Mouse (Mus musculus) cerebral cortex, adult 2 months (tissue): Measurements from ENCODE around the gene 1700037H04Rik.

Experiments used
- WGBS: fragments of 180-500 bp; shearing (Covaris S2); methylation state at CpG from one replicate; pipeline ENCODE4 v1.1.7; 2018; 5-methylcytosine and 5-hydroxymethylcytosine counted together

The 1700037H04Rik gene

DNA sequence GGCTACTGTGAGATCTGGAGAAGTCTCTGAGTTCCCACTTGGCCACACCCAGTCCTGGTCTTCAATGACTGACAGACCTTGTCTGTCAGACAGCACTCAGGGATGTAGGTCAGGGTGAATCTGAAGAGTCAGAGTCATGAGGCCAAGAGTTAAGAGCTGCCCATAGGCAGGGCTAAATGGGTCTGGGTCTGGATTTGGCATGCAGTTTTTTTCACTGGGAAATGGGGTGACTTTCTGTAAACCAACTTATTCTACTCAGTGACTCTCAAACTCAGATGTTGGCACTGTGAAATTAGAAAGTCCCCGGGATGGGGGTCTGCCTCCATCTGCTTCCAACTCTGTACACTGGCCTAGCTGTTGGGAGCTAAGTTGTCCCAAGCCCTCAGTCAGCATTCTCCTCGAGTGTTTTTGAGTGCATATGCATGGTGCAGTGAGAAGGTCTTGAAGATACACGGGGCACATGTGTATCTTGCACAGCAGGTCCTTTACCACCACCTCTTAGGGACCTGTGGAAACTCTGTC lies 31.2 kb downstream of the 1700037H04Rik start:
- WGBS = 76% methylated on average over 3 of the region's 3 CpGs

DNA sequence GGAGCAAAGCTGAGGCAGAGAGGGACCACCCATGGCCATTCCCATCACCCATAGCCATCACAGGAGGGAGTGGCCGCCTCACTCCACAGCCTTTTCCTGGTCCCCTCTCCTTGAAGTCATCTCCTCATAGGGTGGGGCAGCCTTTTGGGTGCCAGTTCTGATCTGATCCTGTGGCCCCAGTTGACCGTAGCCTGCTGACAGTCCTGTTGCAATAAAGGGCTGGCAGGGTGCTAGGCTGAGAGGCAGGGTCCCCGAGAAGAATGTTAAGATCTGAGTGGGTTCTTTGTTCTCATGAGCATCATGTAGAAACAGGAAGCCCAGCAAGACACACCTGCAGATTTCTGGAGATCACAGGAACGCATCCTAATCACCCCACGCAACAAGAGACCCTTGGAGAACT lies 31.7 kb downstream of the 1700037H04Rik start:
- 88% methylated on average over 5 of the region's 5 CpGs for WGBS

GRCm38 (mm10) chr2:131127161-131127730 lies 32.6 kb downstream of the 1700037H04Rik start, which contains the start of gene Hspa12b:
TSS of gene Hspa12b (plus strand) at chr2:131127280.
- 13% methylated on average over 28 of the region's 28 CpGs for WGBS

GRCm38 (mm10) chr2:131125964-131126815 lies 33.7 kb downstream of the 1700037H04Rik start:
- WGBS = 75% methylated on average over 9 of the region's 9 CpGs

DNA sequence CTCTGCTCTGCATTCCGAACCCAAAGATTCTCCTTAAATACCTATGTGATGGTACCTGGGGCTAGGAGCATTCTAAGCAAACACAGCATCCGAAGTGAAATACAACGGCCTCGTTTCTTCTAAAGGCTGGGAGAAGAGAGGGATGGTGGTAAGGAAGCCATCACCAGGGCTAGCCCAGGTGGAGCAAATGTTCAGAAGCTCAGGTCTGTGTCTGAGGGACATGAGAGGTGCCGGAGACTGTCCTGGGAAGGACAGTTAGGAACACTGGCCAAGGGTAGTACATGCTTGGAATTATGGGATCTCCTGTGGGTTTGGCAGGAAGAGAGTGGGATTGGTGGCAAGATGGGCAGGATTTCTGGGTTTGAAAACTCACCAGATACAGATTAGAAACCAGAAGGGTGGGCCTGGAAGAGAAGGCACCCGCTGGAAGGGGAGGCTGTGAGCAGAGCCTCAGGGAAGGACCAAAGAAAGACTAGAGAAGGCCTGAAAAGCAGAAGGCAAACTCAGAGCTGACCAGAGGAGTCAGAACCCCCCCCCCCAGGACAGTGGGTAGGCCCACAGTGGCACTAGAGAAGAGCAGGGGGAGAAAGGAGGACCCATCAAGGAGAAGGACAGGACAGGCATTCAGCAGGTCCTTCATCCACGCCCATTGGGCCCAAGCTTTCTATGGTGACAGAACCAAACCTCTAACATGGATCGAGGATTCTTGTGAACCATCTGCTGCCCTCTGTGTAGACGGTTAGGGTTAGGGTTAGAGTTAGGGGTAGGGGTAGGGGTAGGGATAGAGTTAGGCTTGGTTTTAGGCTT lies 34.5 kb downstream of the 1700037H04Rik start:
- WGBS = 96% methylated on average over 9 of the region's 9 CpGs

GRCm38 (mm10) chr2:131124166-131124565 lies 35.7 kb downstream of the 1700037H04Rik start:
- 67% methylated on average over 3 of the region's 3 CpGs for WGBS

DNA sequence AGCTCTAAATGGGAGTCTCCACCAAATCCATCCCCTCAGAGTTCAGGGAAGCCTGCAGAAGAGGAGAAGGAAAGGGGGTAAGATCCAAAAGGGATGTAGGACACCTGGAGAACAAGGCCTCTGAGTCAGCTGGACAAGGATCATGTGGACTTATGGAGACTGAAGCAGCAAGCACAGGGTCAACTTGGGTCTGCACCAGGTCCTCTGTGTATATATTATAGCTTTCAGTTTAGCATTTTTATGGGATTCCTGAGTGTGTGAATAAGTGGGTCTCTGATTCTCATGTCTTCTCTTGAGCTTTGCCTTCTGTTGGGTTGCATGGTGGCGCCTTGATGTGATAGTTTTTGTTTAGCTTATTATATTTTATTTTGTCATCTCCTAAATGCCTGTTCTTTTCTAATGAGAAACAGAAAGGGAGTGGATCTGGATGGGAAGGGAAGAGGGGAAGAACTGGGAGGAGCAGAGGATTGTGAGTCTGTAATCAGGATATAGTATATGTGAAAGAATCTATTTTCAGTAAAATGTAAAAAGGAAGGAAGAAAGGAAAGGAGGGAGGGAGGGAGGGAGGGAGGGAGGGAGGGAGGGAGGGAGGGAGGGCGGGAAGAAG lies 40.8 kb downstream of the 1700037H04Rik start:
- 91% methylated on average over 2 of the region's 2 CpGs for WGBS

DNA sequence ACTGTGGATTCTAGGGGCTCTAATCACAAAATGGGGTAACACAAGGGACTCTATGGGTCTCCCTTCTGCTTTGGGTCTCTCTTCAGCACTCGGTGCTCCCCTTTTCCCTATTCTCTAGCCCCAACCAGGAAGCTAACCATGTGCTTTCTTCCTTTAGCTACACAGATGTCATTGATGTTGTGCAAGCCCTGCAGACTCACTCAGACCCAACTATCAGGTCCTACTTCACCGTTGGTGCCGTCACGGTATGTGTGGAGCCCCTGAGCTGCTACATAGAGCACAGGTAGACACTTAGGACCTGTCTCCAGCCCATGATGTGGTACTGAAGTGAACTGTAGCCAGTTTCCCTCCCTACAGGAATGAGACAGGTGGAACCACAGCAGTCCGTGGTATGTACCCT lies 53.9 kb downstream of the 1700037H04Rik start:
- 94% methylated on average over 5 of the region's 5 CpGs for WGBS

DNA sequence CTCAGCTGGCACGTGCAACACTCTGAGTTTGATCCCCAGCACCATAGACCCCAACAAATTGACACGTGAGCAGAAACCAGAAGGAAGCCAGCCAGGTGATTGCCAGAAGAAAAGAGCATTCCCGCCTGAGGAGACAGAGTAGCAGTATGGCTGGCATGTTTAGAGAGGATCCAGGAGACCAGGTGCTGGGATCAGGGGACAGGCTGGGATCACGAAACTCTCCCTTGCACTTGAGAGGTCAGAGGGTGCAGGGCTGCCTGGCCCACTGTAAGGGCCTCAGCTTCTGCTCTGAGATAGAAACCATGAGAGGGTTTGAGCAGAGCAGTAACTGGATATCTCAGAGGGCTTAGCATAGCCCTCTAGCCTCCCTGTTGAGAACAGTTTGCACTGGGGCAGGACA lies 54.8 kb downstream of the 1700037H04Rik start:
- 76% methylated on average over 4 of the region's 4 CpGs for WGBS

DNA sequence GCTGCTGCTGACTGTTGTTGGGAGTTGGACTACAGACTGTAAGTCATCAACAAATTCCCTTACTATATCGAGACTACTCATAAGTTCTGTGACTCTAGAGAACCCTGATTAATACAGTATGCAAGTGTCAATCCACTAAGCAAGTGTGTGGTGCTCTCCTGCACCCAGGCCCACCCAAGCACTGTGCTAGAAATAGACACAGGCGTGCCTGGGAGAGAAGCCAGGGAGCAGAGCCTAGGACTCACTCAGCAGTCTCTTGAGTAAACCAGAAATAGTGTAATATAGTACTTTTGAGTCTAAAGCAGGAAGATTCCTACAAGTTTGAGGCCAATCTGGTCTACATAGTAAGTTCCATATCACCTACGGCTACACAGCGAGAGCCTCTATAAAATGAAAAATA lies 55.9 kb downstream of the 1700037H04Rik start:
- WGBS = 63% methylated on average over 4 of the region's 4 CpGs

DNA sequence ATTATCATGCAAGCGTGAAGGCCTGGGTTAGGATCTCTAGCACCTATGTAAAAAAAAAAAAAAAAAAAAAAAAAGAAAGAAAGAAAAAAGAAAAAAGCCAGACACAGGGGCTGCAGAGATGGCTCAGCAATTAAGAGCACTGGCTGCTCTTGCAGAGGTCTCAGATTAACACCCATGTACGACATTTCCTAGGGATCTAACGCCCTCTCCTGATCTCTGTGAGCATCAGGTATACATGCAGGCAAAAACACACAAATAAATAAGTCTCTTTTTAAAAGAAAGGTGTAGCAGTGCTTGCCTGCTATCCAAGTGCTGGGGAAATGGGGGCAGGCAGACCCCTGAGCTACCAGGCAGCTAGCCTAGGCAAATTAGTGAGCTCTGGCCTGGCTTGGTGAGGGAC lies 58.4 kb downstream of the 1700037H04Rik start:
- 60% methylated on average over 3 of the region's 3 CpGs for WGBS

GRCm38 (mm10) chr2:131097087-131097486 lies 62.8 kb downstream of the 1700037H04Rik start:
- 89% methylated on average over 4 of the region's 4 CpGs for WGBS
